Mouse (Mus musculus): ENCODE measurements around the gene Fsd1. TPM values are rescaled to one million over a fixed set of nuclear protein-coding genes. Genes with fewer than 3 reads are reported as not detected.

The Fsd1 gene
- polyA plus RNA-seq, 1 experiment from 2014 or later: 9.8 TPM

DNA sequence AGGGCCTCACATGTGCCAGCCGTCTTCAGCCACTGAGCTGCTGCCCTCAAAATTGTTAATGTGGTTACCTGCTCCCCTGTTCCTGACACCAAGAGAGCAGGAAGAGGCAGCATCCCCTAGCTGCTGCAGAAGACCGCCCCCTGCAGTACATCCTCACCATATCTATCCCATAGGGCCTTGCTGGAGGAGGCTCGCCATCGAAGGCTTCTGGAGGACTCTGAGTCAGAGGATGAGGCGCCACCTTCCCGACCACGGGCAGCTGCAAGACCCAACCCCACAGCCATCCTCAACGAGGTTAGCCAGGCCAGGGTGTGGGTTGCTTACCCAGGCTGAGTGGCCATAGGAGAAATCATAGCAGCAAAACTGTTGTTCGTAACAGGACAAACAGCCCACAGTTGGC, 21.3 kb upstream of the Fsd1 start:
- H3K9me3 ChIP-seq: no peaks in the 10 kb centered on the region
- H3K4me3 ChIP-seq (replicated peaks): no peak overlapping the region
- 0 out of 2 replicates have a peak, but pooled peaks cover 1% of the 10 kb centered on the region for H3K27me3 ChIP-seq (replicated peaks)
- ATAC-seq (ENCODE audit: insufficient read depth, low FRiP score, low read depth): no peak
- H3K9ac ChIP-seq: no peak overlapping the region
- H3K27ac ChIP-seq: no peak overlapping the region
- peaks cover 31% of the 10 kb centered on the region for H3K36me3 ChIP-seq
- 85% methylated on average over 9 of the region's 9 CpGs for WGBS
- no peak overlapping the region for H3K4me2 ChIP-seq
- H3K4me1 ChIP-seq: peaks cover 8% of the 10 kb centered on the region

DNA sequence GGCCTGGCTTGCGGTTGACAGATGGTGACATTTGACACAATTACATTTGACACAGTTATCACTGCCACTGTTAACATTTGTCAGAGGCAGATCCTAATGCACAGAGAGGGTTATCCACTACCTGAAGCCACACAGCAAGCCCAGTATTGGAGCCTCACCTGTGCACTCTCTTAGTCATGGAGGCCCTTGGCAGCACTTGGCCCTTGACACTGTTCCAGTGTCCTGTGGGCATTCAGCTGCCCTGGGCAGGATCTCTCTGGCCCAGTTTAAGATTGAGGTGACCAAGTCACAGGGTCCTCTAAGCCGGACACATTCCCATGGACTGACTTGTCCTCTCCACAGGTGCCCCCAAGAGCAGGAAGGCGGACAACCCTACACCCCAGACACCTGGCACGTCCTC, 19.1 kb upstream of the Fsd1 start:
- no peak overlapping the region for H3K4me2 ChIP-seq
- H3K27me3 ChIP-seq (replicated peaks): 0 out of 2 replicates have a peak, but pooled peaks cover 2% of the 10 kb centered on the region
- peaks cover 23% of the 10 kb centered on the region for H3K36me3 ChIP-seq
- ATAC-seq (ENCODE audit: insufficient read depth, low FRiP score, low read depth): no peak
- no peak overlapping the region for H3K9ac ChIP-seq
- H3K9me3 ChIP-seq: no peaks in the 10 kb centered on the region
- WGBS: 90% methylated on average over 4 of the region's 4 CpGs
- H3K4me1 ChIP-seq: peaks cover 20% of the 10 kb centered on the region; the same call in 1 of the 2 replicates
- no peak overlapping the region for H3K4me3 ChIP-seq (replicated peaks)
- H3K27ac ChIP-seq: no peak overlapping the region

DNA sequence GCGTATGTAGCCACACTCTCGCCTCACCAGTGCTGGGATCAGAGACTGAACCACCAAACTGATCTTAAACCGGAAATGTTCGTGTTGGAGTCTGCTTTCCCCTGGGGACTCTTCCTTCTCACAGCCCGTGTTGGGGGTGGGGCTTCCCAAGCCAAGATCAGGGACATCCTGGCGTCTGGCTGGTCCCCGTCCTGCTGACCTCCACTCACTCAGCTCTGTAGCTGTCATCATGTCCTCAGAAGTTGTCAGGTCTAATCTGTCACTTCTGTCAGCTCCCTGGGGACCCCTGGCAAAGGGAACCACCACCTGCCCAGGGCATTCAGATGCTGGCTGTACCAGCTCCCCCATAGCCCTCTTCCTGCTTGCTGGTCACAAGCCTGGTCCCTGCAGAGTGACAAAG, 18.1 kb upstream of the Fsd1 start:
- H3K9ac ChIP-seq: no peak overlapping the region
- no peak for ATAC-seq (ENCODE audit: insufficient read depth, low FRiP score, low read depth)
- H3K36me3 ChIP-seq: peaks cover 21% of the 10 kb centered on the region
- H3K4me1 ChIP-seq: peaks cover 16% of the 10 kb centered on the region; the same call in 1 of the 2 replicates
- no peak overlapping the region for H3K4me2 ChIP-seq
- H3K27me3 ChIP-seq (replicated peaks): 0 out of 2 replicates have a peak, but pooled peaks cover 2% of the 10 kb centered on the region
- 64% methylated on average over 7 of the region's 7 CpGs for WGBS
- no peaks in the 10 kb centered on the region for H3K9me3 ChIP-seq
- H3K4me3 ChIP-seq (replicated peaks): no peak overlapping the region
- no peak overlapping the region for H3K27ac ChIP-seq

DNA sequence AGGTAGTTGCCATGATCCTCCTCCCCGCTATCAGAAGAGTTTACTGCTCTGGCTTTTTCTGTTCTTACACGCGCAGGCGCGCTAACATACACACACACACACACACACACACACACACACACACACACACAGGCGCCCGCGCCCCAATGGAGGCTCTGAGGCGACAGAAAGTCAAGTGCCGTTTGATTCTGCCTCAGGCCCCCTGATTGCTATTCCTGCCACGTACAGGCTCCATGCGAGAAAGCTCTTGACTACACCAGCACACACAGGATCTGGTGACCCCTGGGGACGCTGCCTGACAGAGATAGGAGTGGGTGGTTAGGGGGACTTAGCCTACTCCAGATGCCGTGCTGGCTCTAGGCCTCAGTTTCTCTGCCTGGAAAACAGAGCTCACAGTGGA, 16.7 kb upstream of the Fsd1 start:
- no peak overlapping the region for H3K4me3 ChIP-seq (replicated peaks)
- H3K36me3 ChIP-seq: peaks cover 17% of the 10 kb centered on the region
- no peaks in the 10 kb centered on the region for H3K9me3 ChIP-seq
- H3K27me3 ChIP-seq (replicated peaks): 0 out of 2 replicates have a peak, but pooled peaks cover 2% of the 10 kb centered on the region
- no peak overlapping the region for H3K27ac ChIP-seq
- no peak overlapping the region for H3K9ac ChIP-seq
- peaks cover 15% of the 10 kb centered on the region; the same call in 1 of the 2 replicates for H3K4me1 ChIP-seq
- ATAC-seq (ENCODE audit: insufficient read depth, low FRiP score, low read depth): no peak
- peak overlapping the region; percentile 92; the same call in 1 of the 2 replicates for H3K4me2 ChIP-seq
- WGBS: 47% methylated on average over 14 of the region's 14 CpGs

DNA sequence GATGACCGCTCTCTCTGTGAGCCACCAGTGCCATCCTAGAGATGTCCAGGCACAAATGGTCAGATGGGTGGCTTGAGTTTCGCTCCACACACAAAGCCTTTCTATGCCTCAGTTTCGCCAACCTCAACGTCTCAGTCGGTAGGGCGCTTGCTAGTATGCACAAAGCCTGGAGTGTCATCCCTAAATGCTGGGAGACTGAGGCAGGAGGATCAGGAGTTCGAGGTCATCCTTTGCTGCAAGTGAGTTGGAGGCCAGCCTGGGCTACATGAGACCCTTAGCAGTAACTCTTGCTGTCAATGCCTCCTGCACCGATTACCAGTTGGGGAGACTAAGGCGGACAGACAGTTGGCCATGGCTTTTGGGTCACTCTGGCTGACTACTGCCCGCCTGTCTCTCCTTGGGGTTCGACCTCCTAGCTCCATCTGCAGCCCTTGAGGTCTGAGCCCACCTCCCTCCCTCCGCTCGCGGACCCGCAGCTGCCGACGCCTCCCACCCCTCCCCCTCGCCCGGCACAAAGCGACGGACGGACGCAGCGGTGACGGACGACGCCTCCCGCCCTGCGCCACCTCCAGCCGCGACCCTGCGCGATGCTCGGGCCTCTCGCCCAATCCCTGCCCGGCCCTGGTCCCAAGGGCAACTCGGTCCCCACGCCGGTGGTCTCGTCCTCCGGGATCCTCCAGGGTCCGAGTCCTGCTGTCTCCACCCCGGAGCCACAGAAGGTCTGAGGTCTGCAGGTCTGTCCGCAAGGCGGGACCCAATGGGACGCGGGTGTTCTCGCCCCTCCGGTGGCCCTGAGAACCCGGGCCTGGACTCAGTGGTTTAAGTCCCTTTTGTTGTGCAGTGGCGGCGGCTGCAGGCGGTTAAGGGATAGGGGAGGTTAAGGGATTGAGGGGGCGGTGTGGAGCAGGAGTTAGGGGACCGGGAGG, 16.1 kb upstream of the Fsd1 start, which contains the start of gene Shd:
Shd (plus strand) TSS at position 502 of the 926 bp plus-strand sequence.
- H3K36me3 ChIP-seq: peaks cover 11% of the 10 kb centered on the region
- ATAC-seq (ENCODE audit: insufficient read depth, low FRiP score, low read depth): 0 out of 2 replicates have a peak, but pooled peaks have one; percentile 14
- peak within 1 kb of the TSS; percentile 29 for H3K9ac ChIP-seq
- WGBS: 10% methylated on average over 54 of the region's 55 CpGs
- no peaks in the 10 kb centered on the region for H3K9me3 ChIP-seq
- H3K4me1 ChIP-seq: peaks cover 15% of the 10 kb centered on the region; the same call in 1 of the 2 replicates
- no peak within 1 kb of the TSS for H3K27ac ChIP-seq
- 0 out of 2 replicates have a peak, but pooled peaks cover 2% of the 10 kb centered on the region for H3K27me3 ChIP-seq (replicated peaks)
- H3K4me2 ChIP-seq: peak within 1 kb of the TSS; percentile 92
- H3K4me3 ChIP-seq (replicated peaks): peak within 1 kb of the TSS; percentile 49

DNA sequence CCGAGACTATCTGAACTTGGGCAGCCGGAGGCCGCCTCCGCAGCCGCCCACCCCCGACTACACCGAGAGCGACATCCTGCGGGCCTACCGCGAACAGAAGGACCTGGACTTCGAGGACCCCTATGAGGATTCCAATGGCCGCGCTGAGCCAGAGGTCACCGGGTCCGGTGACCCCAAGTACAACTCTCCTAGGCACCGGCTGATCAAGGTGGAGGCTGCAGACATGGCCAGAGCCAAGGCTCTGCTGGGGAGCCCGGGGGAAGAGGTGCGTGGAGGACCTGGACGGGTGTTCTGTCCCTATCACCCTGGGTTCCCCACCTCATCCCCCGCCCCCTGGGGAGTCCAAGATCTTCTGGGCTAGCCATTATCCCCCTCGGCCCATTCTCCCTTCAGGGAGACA, 14.9 kb upstream of the Fsd1 start:
- no peak overlapping the region for H3K9ac ChIP-seq
- H3K27ac ChIP-seq: no peak overlapping the region
- H3K4me1 ChIP-seq: peaks cover 18% of the 10 kb centered on the region
- peak overlapping the region; percentile 92 for H3K4me2 ChIP-seq
- H3K36me3 ChIP-seq: peaks cover 8% of the 10 kb centered on the region
- no peak overlapping the region for H3K4me3 ChIP-seq (replicated peaks)
- H3K27me3 ChIP-seq (replicated peaks): 0 out of 2 replicates have a peak, but pooled peaks cover 2% of the 10 kb centered on the region
- WGBS: 40% methylated on average over 22 of the region's 22 CpGs
- no peak for ATAC-seq (ENCODE audit: insufficient read depth, low FRiP score, low read depth)
- H3K9me3 ChIP-seq: no peaks in the 10 kb centered on the region

DNA sequence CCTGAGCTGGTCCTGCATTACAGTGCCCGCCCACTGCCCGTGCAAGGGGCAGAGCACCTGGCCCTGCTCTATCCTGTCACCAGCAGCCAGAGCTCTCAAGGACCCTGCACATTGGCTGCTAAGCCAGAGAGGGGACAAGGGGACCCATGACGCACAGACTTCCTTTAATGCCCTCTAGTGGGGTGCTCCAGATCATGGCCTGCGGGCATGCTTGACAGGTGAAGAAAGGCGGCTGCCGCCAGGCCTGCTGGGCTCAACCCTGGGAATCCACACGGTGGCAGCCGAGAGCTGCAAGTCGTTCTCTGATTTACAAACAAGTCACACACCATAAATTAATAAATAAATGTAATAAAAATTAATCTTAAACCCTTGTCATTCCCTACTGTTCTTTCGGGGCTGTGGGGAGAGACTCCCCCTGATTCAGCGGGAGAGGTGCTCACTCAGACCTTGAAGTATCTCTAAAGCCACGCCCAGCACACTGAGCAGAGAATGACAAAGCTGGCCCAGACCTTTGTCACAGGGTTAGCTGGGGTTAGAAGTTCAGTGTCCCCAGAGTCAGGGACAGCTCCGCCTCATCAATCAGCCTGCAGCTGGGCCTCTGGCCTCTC, 9.9 kb upstream of the Fsd1 start:
- 16% methylated on average over 13 of the region's 13 CpGs for WGBS
- Histone ChIP-seq H3K27me3 (replicated peaks) (no peaks in the 10 kb centered on the region), H3K27ac (no peak overlapping the region), H3K36me3 (no peaks in the 10 kb centered on the region), H3K4me3 (replicated peaks) (no peak overlapping the region), H3K9ac (no peak overlapping the region), H3K9me3 (no peaks in the 10 kb centered on the region), H3K4me1 (peaks cover 10% of the 10 kb centered on the region), H3K4me2 (peak overlapping the region; percentile 38)
- peak; percentile 74 for ATAC-seq (ENCODE audit: insufficient read depth, low FRiP score, low read depth)

DNA sequence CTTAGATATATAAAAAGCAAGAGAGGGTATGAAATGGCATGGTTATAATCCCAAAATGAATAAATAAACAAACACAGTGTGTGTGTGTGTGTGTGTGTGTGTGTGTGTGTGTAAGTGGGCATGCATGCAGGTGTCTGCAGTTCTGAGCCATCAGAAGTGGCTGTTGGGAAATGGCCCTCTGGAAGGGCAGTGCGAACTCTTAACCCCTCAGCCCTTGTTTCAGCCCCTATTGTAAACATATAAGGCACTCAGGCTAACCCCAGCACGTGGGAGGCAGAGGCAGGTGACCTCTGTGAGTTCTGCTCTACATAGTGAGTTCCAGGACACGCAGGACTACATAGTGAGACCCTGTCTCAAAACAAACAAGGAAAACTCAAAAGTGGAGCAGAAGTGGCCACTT, 9.0 kb upstream of the Fsd1 start:
- no peaks in the 10 kb centered on the region for H3K36me3 ChIP-seq
- H3K27me3 ChIP-seq (replicated peaks): no peaks in the 10 kb centered on the region
- H3K4me2 ChIP-seq: no peak overlapping the region
- H3K4me1 ChIP-seq: peaks cover 10% of the 10 kb centered on the region
- no peak overlapping the region for H3K27ac ChIP-seq
- no peak for ATAC-seq (ENCODE audit: insufficient read depth, low FRiP score, low read depth)
- no peak overlapping the region for H3K9ac ChIP-seq
- H3K4me3 ChIP-seq (replicated peaks): no peak overlapping the region
- 28% methylated on average over 3 of the region's 3 CpGs for WGBS
- H3K9me3 ChIP-seq: no peaks in the 10 kb centered on the region

DNA sequence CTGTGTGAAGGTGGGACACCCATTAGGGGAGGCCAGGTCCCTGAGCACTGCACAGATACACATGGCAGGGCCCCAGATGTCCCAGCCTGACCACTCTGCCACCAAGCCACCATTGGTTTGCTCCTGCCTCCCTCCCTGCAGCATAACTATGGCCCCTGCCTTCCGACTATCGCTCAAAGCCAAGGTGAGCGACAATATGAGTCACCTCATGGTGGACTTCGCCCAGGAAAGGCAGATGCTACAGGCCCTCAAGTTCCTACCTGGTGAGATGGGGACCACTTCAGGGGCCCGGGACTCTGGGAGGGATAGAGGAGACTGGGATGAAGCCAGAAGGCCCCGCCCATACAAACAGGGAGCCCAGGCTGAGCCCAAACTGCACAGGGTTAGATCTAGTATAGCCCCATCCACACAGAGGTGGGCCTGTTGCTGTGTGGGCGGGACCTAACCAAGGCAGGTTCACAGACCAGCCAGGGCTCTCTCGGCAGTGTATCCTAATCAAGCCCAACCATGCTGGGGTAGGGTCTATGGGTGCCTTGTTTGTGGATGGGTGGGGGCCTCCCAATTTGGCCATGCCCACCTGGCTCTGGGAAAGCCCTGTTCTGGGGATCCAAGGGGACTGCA, 4.1 kb downstream of the Fsd1 start:
- H3K27ac ChIP-seq: no peak overlapping the region
- peaks cover 5% of the 10 kb centered on the region; the same call in 1 of the 2 replicates for H3K4me1 ChIP-seq
- no peak for ATAC-seq (ENCODE audit: insufficient read depth, low FRiP score, low read depth)
- no peaks in the 10 kb centered on the region for H3K36me3 ChIP-seq
- WGBS: 75% methylated on average over 8 of the region's 8 CpGs
- H3K9me3 ChIP-seq: no peaks in the 10 kb centered on the region
- 0 out of 2 replicates have a peak, but pooled peaks cover 3% of the 10 kb centered on the region for H3K27me3 ChIP-seq (replicated peaks)
- H3K9ac ChIP-seq: no peak overlapping the region
- H3K4me3 ChIP-seq (replicated peaks): no peak overlapping the region
- H3K4me2 ChIP-seq: no peak overlapping the region

DNA sequence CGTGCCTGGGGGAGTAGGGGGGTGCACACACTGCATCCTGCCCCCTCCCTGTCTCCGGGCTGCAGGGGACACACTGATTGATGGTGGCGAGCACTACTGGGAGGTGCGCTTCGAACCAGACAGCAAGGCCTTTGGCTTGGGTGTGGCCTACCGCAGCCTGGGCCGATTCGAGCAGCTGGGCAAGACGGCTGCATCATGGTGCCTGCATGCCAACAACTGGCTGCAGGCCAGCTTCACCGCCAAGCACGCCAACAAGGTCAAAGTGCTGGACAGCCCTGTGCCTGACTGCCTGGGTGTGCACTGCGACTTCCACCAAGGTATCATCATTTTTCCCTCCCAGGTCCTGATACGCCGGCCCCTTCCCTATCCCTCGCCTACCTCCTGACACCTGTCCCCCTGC, 9.7 kb downstream of the Fsd1 start:
- Histone ChIP-seq H3K9me3 (no peaks in the 10 kb centered on the region), H3K4me2 (no peak overlapping the region), H3K27me3 (replicated peaks) (peaks cover 8% of the 10 kb centered on the region; the same call in 1 of the 2 replicates), H3K4me3 (replicated peaks) (no peak overlapping the region), H3K9ac (no peak overlapping the region), H3K4me1 (no peaks in the 10 kb centered on the region), H3K36me3 (no peaks in the 10 kb centered on the region), H3K27ac (no peak overlapping the region)
- WGBS: 82% methylated on average over 15 of the region's 15 CpGs
- ATAC-seq (ENCODE audit: insufficient read depth, low FRiP score, low read depth): no peak

DNA sequence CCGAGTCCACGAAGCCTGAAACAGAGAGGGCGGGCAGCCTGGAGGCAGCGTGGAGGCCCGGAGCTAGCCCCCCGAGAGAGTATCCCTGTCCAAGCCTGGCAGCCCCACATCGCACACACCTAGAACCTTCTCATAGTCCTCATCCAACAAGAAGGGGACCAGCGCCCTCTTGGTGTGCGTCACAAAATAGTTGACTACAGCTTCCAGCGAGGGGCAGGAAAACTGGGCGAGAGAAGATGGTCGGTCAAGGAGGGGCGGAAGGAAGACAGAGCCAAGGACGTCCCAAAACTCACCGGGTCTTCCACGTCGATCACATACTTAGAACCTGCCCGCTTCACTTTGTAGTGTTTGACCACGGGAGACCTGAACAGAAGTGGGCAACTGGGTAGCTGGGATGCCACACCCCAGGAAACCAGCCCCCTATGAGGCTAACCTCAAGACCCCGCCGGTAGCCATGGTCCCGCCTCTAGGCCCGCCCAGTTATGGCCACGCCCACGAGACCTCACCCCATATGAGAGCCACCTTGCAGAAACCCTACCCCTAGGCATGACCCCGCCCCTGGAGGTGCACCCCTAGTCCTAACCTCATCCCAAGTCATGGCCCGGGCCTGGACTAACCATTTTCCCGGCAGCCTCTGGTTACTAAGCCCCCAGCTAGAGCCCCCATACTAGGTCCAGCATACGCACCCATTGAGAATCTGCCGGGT, 13.6 kb downstream of the Fsd1 start:
- H3K4me1 ChIP-seq: no peaks in the 10 kb centered on the region
- no peak overlapping the region for H3K9ac ChIP-seq
- H3K4me3 ChIP-seq (replicated peaks): no peak overlapping the region
- no peak overlapping the region for H3K27ac ChIP-seq
- H3K4me2 ChIP-seq: 0 out of 2 replicates have a peak overlapping the region, but pooled peaks have one; percentile 3
- H3K9me3 ChIP-seq: no peaks in the 10 kb centered on the region
- 13% methylated on average over 30 of the region's 30 CpGs for WGBS
- no peaks in the 10 kb centered on the region for H3K36me3 ChIP-seq
- H3K27me3 ChIP-seq (replicated peaks): peaks cover 8% of the 10 kb centered on the region; the same call in 1 of the 2 replicates
- ATAC-seq (ENCODE audit: insufficient read depth, low FRiP score, low read depth): no peak
